9 mouse cellular contexts compared by ENCODE assay signal in the genomic region with DNA sequence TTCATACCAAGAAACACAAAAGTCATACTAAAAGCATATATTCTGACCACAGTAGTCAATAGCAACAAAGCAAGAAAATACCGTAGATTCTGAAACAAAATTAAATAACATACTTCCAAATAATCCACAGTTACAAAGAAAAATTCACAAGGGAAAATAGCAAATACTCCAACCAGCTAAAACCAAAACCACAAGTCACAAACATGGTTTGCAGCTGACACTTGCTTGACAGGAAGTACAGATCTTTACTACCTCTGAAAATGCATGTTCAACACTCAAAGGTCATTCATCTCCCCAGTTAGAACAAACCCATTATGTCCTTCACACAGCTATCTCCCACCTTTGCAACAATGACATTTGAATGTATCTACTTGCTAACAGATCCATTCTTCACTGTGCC.
"Had no signal": no experiment of that assay in that cellular context is flagged by ENCODE, and none has a peak within 500 bp of the region (broad histone marks: within the 10 kb centered on the region; RNA-seq: fewer than 3 reads in every experiment).

No protein-coding gene starts in this region.

- H3K4me1 ChIP-seq: midbrain, embryonic 15.5 days had no signal

- H3K27me3 ChIP-seq: limb, embryonic 13.5 days; liver, embryonic 15.5 days; midbrain, embryonic 15.5 days had no signal

- H3K36me3 ChIP-seq: liver, embryonic 15.5 days had no signal

- H3K9ac ChIP-seq: limb, embryonic 13.5 days; liver, embryonic 15.5 days; midbrain, embryonic 15.5 days had no signal

- DNase-seq: kidney, adult 8-10 months; kidney, postnatal 25 days; left cerebral cortex, postnatal 4 days; right cerebral cortex, postnatal 14 days had no signal

- H3K4me3 ChIP-seq: limb, embryonic 13.5 days; liver, embryonic 15.5 days; midbrain, embryonic 10.5 days; midbrain, embryonic 15.5 days had no signal

- ATAC-seq: intestine, postnatal 0 days; midbrain, embryonic 15.5 days had no signal

- H3K4me2 ChIP-seq: limb, embryonic 13.5 days; liver, embryonic 15.5 days; midbrain, embryonic 15.5 days had no signal

- H3K9me3 ChIP-seq: limb, embryonic 13.5 days; liver, embryonic 15.5 days; midbrain, embryonic 10.5 days; midbrain, embryonic 15.5 days had no signal

- H3K27ac ChIP-seq: limb, embryonic 13.5 days; liver, embryonic 15.5 days; midbrain, embryonic 10.5 days; midbrain, embryonic 15.5 days had no signal
